8 mouse cellular contexts compared by ENCODE assay signal in genomic region chr11:109722711-109723110, GRCm38 (mm10). TPM values are rescaled to one million over a fixed set of nuclear protein-coding genes. Genes with fewer than 3 reads are reported as not detected.
A peak's percentile ranks its signal among the peaks of the same experiment; 100 is the strongest.
DNase-seq lines count a peak whose midpoint lies in the region; ATAC-seq and TF ChIP-seq lines count a peak whose summit lies in the region.
"Had no signal": no experiment of that assay in that cellular context is flagged by ENCODE, and none has a peak within 500 bp of the region (broad histone marks: within the 10 kb centered on the region; RNA-seq: fewer than 3 reads in every experiment).

No protein-coding gene starts in this region.

- WGBS in heart, postnatal 0 days: 30% methylated on average over 4 of the region's 4 CpGs
- 13% methylated on average over 4 of the region's 4 CpGs for WGBS in liver, embryonic 12.5 days (ENCODE audit: insufficient replicate concordance)

- no peak for TF ChIP-seq EP300 in heart, postnatal 0 days (IDR thresholded peaks at IDR 0.05; ENCODE audit: low read depth)

- no peaks in the 10 kb centered on the region for H3K27me3 ChIP-seq in heart, postnatal 0 days (ENCODE audit: control insufficient read depth, insufficient read depth, low read length)
- H3K27me3 ChIP-seq in liver, embryonic 12.5 days (replicated peaks): peaks cover 48% of the 10 kb centered on the region

- no peak for TF ChIP-seq CTCF in heart, postnatal 0 days (IDR thresholded peaks at IDR 0.05; ENCODE audit: low read depth)

- H3K4me3 ChIP-seq in heart, postnatal 0 days (ENCODE audit: low read depth, low read length): peak overlapping the region; percentile 54; the same call in 1 of the 2 replicates
- no peak overlapping the region for H3K4me3 ChIP-seq in liver, embryonic 12.5 days

- ATAC-seq in heart, postnatal 0 days (ENCODE audit: insufficient read depth, low read depth): peak; percentile 21
- no peak for ATAC-seq in liver, embryonic 12.5 days
- ATAC-seq in activated CD4-positive, CD25-positive, alpha-beta regulatory T cell, adult 4 months: no peak

- H3K27ac ChIP-seq in heart, postnatal 0 days (ENCODE audit: low read depth): no peak overlapping the region
- no peak overlapping the region for H3K27ac ChIP-seq in liver, embryonic 12.5 days

- 0 out of 2 replicates have a peak overlapping the region, but pooled peaks have one; percentile 85 for H3K4me2 ChIP-seq in heart, postnatal 0 days (ENCODE audit: low read depth, low read length)
- peak overlapping the region; percentile 61 for H3K4me2 ChIP-seq in liver, embryonic 12.5 days

- no peaks in the 10 kb centered on the region for H3K9me3 ChIP-seq in heart, postnatal 0 days (replicated peaks; ENCODE audit: control insufficient read depth, low read length)
- H3K9me3 ChIP-seq in liver, embryonic 12.5 days (replicated peaks): no peaks in the 10 kb centered on the region
- H3K9me3 ChIP-seq: megakaryocyte, embryonic 14.5 days had no signal

- peaks cover 5% of the 10 kb centered on the region; the same call in 1 of the 2 replicates for H3K4me1 ChIP-seq in heart, postnatal 0 days (ENCODE audit: control insufficient read depth, insufficient read depth)
- peaks cover 4% of the 10 kb centered on the region; the same call in 1 of the 2 replicates for H3K4me1 ChIP-seq in liver, embryonic 12.5 days

- H3K36me3 ChIP-seq in heart, postnatal 0 days (replicated peaks; ENCODE audit: control insufficient read depth, insufficient read depth, low read length): no peaks in the 10 kb centered on the region
- H3K36me3 ChIP-seq in liver, embryonic 12.5 days: no peaks in the 10 kb centered on the region

- DNase-seq in 3T3-L1 (ENCODE audit: low read depth, low spot score) (peak; percentile 37), ES-CJ7 (ENCODE audit: low read depth, low spot score) (peak; percentile 17)
- DNase-seq in heart, postnatal 0 days (ENCODE audit: low spot score): peak; percentile 56
- DNase-seq in cerebellum, postnatal 25 days: no peak
- no peak for DNase-seq in cerebellum, adult 11 months

- H3K9ac ChIP-seq in heart, postnatal 0 days (replicated peaks; ENCODE audit: low read depth, low read length): no peak overlapping the region
- H3K9ac ChIP-seq in liver, embryonic 12.5 days: no peak overlapping the region

RNA-seq across cellular contexts. Expression of gene Fam20a, which starts 0.6 kb away (rescaled TPM):
- total RNA-seq in heart, postnatal 0 days (2014; rRNA removed; ENCODE audit: low replicate concordance): 6.2 and 6.8 TPM in 2 replicates
- 3.0 TPM in 2 replicates for polyA plus RNA-seq in heart, postnatal 0 days (2015; fragmentation: Nextera tagmentation; extraction: Ambion mirVana)
- 4.7 and 4.9 TPM in 2 replicates for polyA plus RNA-seq in liver, embryonic 12.5 days (2016; fragmentation: Nextera tagmentation; extraction: Ambion mirVana)
- 1 to 10 TPM; 2.1 to 2.2 TPM for polyA plus RNA-seq in activated CD4-positive, CD25-positive, alpha-beta regulatory T cell, adult 4 months (2017; shearing (Covaris generic))

Comparison
In these comparisons a context has a peak if more than half of its experiments do, and no peak if none do; other contexts are left out.
1. DNase-seq: peak in 3T3-L1 (single experiment), ES-CJ7 (single experiment) and heart, postnatal 0 days (single experiment); none in cerebellum, postnatal 25 days (0 of 2) and cerebellum, adult 11 months (single experiment).